Mouse (Mus musculus): Measurements from ENCODE around the gene Hibch.

DNA sequence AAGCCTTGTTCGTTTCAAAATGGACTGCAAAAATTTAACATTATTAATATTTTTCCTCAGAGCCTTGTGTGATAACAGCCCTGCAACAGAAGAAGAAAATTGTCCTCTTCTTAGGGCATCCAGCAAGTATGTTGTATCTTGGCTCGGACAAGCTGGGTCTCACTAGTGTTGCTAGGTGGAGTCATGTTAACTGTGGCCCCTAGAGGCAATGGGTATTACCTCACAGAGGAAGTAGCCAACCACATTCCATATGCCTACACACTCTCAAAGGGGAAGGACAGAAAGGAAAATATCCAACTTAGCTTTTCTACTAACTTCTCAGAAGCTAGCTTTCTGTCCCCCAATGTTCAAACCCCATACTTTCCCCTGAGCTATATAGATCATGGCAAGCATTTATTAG, 118.4 kb downstream of the Hibch start:
- no peak for TF ChIP-seq CTCF (IDR thresholded peaks at IDR 0.05; ENCODE audit: borderline replicate concordance, insufficient read depth, low read length)
- no peak for TF ChIP-seq POLR2A (IDR thresholded peaks at IDR 0.05; ENCODE audit: low read depth, low read length)

Data from embryonic fibroblast, embryonic 13.5 days (primary cell).